Mouse (Mus musculus) pancreas, adult 10 weeks (tissue): ENCODE data around the gene H2al1a. TPM values are rescaled to one million over a fixed set of nuclear protein-coding genes. Genes with fewer than 3 reads are reported as not detected.

Experiments used
- polyA plus RNA-seq: library from polyadenylated mRNA; stranded (reverse); fragments of 350-450 nt; fragmentation: Illumina TruSeq; extraction: RNeasy Lipid Tissue Mini Kit (QIAGEN cat#74804); gene quantifications from one replicate; pipeline ENCODE4 v1.2.3, GENCODE M21; 2015; ENCODE audit warnings: low read depth, low replicate concordance; ENCODE audit not compliant: insufficient read depth

H2al1a gene
- not detected for polyA plus RNA-seq

DNA sequence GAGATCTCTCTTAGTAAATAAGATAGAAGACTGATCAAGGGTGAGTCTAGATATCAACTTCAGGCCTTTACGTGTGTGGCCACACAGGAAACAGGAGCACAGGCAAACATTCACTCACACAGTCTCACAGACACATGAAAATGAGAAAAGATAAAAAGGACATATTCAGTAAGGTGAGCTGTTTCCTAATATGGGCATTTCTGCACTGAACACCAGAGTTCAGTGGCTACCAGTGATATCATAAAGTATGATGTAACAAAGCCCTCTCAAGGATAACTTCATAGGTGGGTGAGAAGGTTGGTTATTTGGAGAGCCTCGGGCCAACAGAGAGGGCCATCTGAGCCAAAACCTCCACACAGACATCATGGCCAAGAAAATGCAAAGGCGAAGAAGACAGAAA, at the start of gene H2al1a:
H2al1a (plus strand) TSS at position 301 of the 400 bp plus-strand sequence.

DNA sequence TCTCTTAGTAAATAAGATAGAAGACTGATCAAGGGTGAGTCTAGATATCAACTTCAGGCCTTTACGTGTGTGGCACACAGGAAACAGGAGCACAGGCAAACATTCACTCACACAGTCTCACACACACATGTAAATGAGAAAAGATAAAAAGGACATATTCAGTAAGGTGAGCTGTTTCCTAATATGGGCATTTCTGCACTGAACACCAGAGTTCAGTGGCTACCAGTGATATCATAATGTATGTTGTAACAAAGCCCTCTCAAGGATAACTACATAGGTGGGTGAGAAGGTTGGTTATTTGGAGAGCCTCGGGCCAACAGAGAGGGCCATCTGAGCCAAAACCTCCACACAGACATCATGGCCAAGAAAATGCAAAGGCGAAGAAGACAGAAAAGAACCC, 3.1 kb downstream of the H2al1a start, which contains the start of gene H2al1b:
H2al1b (plus strand) TSS at position 301 of the 400 bp plus-strand sequence.

DNA sequence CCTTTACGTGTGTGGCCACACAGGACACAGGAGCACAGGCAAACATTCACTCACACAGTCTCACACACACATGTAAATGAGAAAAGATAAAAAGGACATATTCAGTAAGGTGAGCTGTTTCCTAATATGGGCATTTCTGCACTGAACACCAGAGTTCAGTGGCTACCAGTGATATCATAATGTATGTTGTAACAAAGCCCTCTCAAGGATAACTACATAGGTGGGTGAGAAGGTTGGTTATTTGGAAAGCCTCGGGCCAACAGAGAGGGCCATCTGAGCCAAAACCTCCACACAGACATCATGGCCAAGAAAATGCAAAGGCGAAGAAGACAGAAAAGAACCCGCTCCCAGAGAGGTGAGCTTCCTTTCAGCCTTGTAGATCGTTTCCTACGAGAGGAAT, 6.3 kb downstream of the H2al1a start, which contains the start of gene H2al1c:
H2al1c (plus strand) TSS at position 301 of the 400 bp plus-strand sequence.

DNA sequence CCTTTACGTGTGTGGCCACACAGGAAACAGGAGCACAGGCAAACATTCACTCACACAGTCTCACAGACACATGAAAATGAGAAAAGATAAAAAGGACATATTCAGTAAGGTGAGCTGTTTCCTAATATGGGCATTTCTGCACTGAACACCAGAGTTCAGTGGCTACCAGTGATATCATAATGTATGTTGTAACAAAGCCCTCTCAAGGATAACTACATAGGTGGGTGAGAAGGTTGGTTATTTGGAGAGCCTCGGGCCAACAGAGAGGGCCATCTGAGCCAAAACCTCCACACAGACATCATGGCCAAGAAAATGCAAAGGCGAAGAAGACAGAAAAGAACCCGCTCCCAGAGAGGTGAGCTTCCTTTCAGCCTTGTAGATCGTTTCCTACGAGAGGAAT, 9.5 kb downstream of the H2al1a start, which contains the start of gene H2al1d:
H2al1d (plus strand) TSS at position 301 of the 400 bp plus-strand sequence.

DNA sequence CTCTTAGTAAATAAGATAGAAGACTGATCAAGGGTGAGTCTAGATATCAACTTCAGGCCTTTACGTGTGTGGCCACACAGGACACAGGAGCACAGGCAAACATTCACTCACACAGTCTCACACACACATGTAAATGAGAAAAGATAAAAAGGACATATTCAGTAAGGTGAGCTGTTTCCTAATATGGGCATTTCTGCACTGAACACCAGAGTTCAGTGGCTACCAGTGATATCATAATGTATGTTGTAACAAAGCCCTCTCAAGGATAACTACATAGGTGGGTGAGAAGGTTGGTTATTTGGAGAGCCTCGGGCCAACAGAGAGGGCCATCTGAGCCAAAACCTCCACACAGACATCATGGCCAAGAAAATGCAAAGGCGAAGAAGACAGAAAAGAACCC, 12.6 kb downstream of the H2al1a start, which contains the start of gene H2al1e:
H2al1e (plus strand) TSS at position 301 of the 400 bp plus-strand sequence.

DNA sequence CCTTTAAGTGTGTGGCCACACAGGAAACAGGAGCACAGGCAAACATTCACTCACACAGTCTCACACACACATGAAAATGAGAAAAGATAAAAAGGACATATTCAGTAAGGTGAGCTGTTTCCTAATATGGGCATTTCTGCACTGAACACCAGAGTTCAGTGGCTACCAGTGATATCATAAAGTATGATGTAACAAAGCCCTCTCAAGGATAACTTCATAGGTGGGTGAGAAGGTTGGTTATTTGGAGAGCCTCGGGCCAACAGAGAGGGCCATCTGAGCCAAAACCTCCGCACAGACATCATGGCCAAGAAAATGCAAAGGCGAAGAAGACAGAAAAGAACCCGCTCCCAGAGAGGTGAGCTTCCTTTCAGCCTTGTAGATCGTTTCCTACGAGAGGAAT, 15.8 kb downstream of the H2al1a start, which contains the start of gene H2al1f:
H2al1f (plus strand) TSS at position 301 of the 400 bp plus-strand sequence.

DNA sequence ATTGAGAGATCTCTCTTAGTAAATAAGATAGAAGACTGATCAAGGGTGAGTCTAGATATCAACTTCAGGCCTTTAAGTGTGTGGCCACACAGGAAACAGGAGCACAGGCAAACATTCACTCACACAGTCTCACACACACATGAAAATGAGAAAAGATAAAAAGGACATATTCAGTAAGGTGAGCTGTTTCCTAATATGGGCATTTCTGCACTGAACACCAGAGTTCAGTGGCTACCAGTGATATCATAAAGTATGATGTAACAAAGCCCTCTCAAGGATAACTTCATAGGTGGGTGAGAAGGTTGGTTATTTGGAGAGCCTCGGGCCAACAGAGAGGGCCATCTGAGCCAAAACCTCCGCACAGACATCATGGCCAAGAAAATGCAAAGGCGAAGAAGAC, 18.9 kb downstream of the H2al1a start, which contains the start of gene H2al1g:
H2al1g (plus strand) TSS at position 301 of the 400 bp plus-strand sequence.

DNA sequence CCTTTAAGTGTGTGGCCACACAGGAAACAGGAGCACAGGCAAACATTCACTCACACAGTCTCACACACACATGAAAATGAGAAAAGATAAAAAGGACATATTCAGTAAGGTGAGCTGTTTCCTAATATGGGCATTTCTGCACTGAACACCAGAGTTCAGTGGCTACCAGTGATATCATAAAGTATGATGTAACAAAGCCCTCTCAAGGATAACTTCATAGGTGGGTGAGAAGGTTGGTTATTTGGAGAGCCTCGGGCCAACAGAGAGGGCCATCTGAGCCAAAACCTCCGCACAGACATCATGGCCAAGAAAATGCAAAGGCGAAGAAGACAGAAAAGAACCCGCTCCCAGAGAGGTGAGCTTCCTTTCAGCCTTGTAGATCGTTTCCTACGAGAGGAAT, 22.1 kb downstream of the H2al1a start, which contains the start of gene H2al1h:
H2al1h (plus strand) TSS at position 301 of the 400 bp plus-strand sequence.

DNA sequence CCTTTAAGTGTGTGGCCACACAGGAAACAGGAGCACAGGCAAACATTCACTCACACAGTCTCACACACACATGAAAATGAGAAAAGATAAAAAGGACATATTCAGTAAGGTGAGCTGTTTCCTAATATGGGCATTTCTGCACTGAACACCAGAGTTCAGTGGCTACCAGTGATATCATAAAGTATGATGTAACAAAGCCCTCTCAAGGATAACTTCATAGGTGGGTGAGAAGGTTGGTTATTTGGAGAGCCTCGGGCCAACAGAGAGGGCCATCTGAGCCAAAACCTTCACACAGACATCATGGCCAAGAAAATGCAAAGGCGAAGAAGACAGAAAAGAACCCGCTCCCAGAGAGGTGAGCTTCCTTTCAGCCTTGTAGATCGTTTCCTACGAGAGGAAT, 25.3 kb downstream of the H2al1a start, which contains the start of gene H2al1i:
H2al1i (plus strand) TSS at position 301 of the 400 bp plus-strand sequence.

DNA sequence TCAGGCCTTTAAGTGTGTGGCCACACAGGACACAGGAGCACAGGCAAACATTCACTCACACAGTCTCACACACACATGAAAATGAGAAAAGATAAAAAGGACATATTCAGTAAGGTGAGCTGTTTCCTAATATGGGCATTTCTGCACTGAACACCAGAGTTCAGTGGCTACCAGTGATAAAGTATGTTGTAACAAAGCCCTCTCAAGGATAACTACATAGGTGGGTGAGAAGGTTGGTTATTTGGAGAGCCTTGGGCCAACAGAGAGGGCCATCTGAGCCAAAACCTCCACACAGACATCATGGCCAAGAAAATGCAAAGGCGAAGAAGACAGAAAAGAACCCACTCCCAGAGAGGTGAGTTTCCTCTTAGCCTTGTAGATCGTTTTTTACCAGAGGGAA, 28.5 kb downstream of the H2al1a start, which contains the start of gene H2al1j:
H2al1j (plus strand) TSS at position 301 of the 400 bp plus-strand sequence.

Other genes with a start within 250 kb of the H2al1a start
- not detected for gene H2al1b, start 3.2 kb downstream of the H2al1a start, polyA plus RNA-seq
- gene H2al1c, start 6.4 kb downstream of the H2al1a start, polyA plus RNA-seq, result not detected
- not detected for gene H2al1d, start 9.6 kb downstream of the H2al1a start, polyA plus RNA-seq
- gene H2al1e, start 12.7 kb downstream of the H2al1a start, polyA plus RNA-seq, result not detected
- gene H2al1f, start 15.9 kb downstream of the H2al1a start, polyA plus RNA-seq, result not detected
- not detected for gene H2al1g, start 19.0 kb downstream of the H2al1a start, polyA plus RNA-seq
- not detected for gene H2al1h, start 22.2 kb downstream of the H2al1a start, polyA plus RNA-seq
- not detected for gene H2al1i, start 25.4 kb downstream of the H2al1a start, polyA plus RNA-seq
- gene H2al1j, start 28.6 kb downstream of the H2al1a start, polyA plus RNA-seq, result not detected